Mouse (Mus musculus) megakaryocyte progenitor cell, adult 5-6 weeks (primary cell): ENCODE measurements at regions not wholly inside any gene's neighbourhood (a gene's known extent, or its start where the extent isn't known, plus 50 kb on each side); places are given as distances from the start of the nearest gene placed in this dataset.

ENCODE experiments used
- ATAC-seq: replicated peaks from 2 replicates; pipeline ENCODE4 v1.8.0; 2016; ENCODE audit warnings: mild to moderate bottlenecking, moderate TSS enrichment, inconsistent platforms; ENCODE audit not compliant: poor library complexity

DNA sequence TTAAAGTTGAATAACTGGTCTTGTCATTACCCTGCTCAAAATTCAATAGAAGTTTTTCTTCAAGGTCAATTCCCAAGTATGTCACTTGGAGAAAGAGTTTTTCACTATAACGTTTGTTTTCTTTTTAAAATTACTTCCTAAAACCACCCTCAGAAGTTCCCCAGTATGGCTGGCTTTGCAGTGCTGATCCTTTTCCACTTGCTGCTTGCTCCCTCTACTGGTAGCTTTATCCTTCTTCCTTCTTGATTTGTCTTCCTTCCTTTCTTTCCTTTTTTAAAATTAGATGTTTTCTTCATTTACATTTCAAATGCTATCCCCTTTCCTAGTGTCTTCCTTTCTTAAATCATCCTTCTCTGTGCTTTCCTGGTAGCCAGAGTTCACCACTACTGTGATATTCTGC is 73.6 kb downstream of the Rtl3 start:
- peak; percentile 83 for ATAC-seq
